Mouse (Mus musculus) midbrain, embryonic 11.5 days (tissue): ENCODE measurements around the gene Snph. TPM values are rescaled to one million over a fixed set of nuclear protein-coding genes. Genes with fewer than 3 reads are reported as not detected.
A peak's percentile ranks its signal among the peaks of the same experiment; 100 is the strongest.

Source experiments
- ATAC-seq: fragments of 200-750 bp; cut with Nextera tagmentation; 2 replicates; pipeline ENCODE4 v1.8.0; 2017; ENCODE audit warnings: moderate TSS enrichment, moderate library complexity; ENCODE audit not compliant: low FRiP score
- DNase-seq: peaks from one replicate; pipeline ENCODE4 v3.0.0; 2015; ENCODE audit warnings: low spot score; ENCODE audit errors: missing footprints
- H3K27ac ChIP-seq: fragments of 300-500 bp; sonication (generic); 2 replicates; pipeline ENCODE4 v1.5.1; 2014; ENCODE audit warnings: low read depth, low read length
- H3K27me3 ChIP-seq: fragments of 300-500 bp; sonication (generic); 2 replicates; pipeline ENCODE4 v1.6.1; 2014; ENCODE audit warnings: mild to moderate bottlenecking, low read length, moderate library complexity, mixed read lengths; ENCODE audit not compliant: control insufficient read depth, insufficient read depth
- H3K36me3 ChIP-seq: fragments of 300-500 bp; sonication (generic); 2 replicates; pipeline ENCODE4 v1.6.1; 2014; ENCODE audit warnings: mild to moderate bottlenecking, low read length, moderate library complexity, mixed read lengths; ENCODE audit not compliant: control insufficient read depth, insufficient read depth
- H3K4me1 ChIP-seq: fragments of 300-500 bp; sonication (generic); 2 replicates; pipeline ENCODE4 v1.6.1; 2014; ENCODE audit warnings: low read length; ENCODE audit not compliant: control insufficient read depth, insufficient read depth
- H3K4me2 ChIP-seq: fragments of 300-500 bp; sonication (generic); 2 replicates; pipeline ENCODE4 v1.6.1; 2014; ENCODE audit warnings: mild to moderate bottlenecking, moderate library complexity
- H3K4me3 ChIP-seq: fragments of 300-500 bp; sonication (generic); 2 replicates; pipeline ENCODE4 v1.5.1; 2014; ENCODE audit warnings: low read depth, low read length
- H3K9ac ChIP-seq: fragments of 300-500 bp; sonication (generic); 2 replicates; pipeline ENCODE4 v1.6.1; 2014; ENCODE audit warnings: low read length
- H3K9me3 ChIP-seq: fragments of 300-500 bp; sonication (generic); 2 replicates; pipeline ENCODE4 v1.6.1; 2016; ENCODE audit warnings: low read length; ENCODE audit not compliant: control insufficient read depth
- WGBS: fragments of 180-500 bp; shearing (Covaris S2); extraction: QIAGEN DNeasy Blood & Tissue Kit; methylation state at CpG from one replicate; pipeline ENCODE4 v1.1.7; 2014; 5-methylcytosine and 5-hydroxymethylcytosine counted together
- polyA plus RNA-seq: library from polyadenylated mRNA; unstranded; fragments of >200 nt; fragmentation: Nextera tagmentation; extraction: Ambion mirVana; gene quantifications from 2 replicates; pipeline ENCODE4 v1.2.1, GENCODE M21; 2014

The Snph gene
- 1.9 and 2.5 TPM in 2 replicates for polyA plus RNA-seq

- peak within 1 kb of the TSS; percentile 90 for H3K4me2 ChIP-seq
- peak within 1 kb of the TSS; percentile 20; the same call in 1 of the 2 replicates for H3K27ac ChIP-seq
- H3K4me1 ChIP-seq = peaks cover 4% of the 10 kb centered on the region; the same call in 1 of the 2 replicates
- no peaks in the 10 kb centered on the region for H3K36me3 ChIP-seq
- DNase-seq (peak; percentile 95), ATAC-seq (peak; percentile 89)
- H3K27me3 ChIP-seq = peaks cover 7% of the 10 kb centered on the region
- WGBS = under 1% methylated on average over 43 of the region's 47 CpGs
- H3K4me3 ChIP-seq = peak within 1 kb of the TSS; percentile 70
- H3K9me3 ChIP-seq = no peaks in the 10 kb centered on the region
- H3K9ac ChIP-seq = peak within 1 kb of the TSS; percentile 77
Observed at GRCm38 (mm10) chr2:151632159-151632814, at the start of gene Snph. Gene Snph, minus strand, starts transcription at chr2:151632593.

- H3K27me3 ChIP-seq = no peaks in the 10 kb centered on the region
- no peak overlapping the region for H3K4me2 ChIP-seq
- WGBS = 67% methylated on average over 2 of the region's 2 CpGs
- H3K4me3 ChIP-seq = no peak overlapping the region
- DNase-seq (no peak), ATAC-seq (no peak)
- H3K9ac ChIP-seq = no peak overlapping the region
- H3K9me3 ChIP-seq = no peaks in the 10 kb centered on the region
- H3K4me1 ChIP-seq = no peaks in the 10 kb centered on the region
- no peaks in the 10 kb centered on the region for H3K36me3 ChIP-seq
- no peak overlapping the region for H3K27ac ChIP-seq
Observed at GRCm38 (mm10) chr2:151676234-151676633, 43.8 kb upstream of the Snph start.

- 71% methylated on average over 1 of the region's 1 CpGs for WGBS
- H3K27me3 ChIP-seq = no peaks in the 10 kb centered on the region; the same call in 1 of the 2 replicates
- H3K4me3 ChIP-seq = no peak overlapping the region
- H3K36me3 ChIP-seq = no peaks in the 10 kb centered on the region
- no peaks in the 10 kb centered on the region for H3K9me3 ChIP-seq
- ATAC-seq = no peak
- H3K27ac ChIP-seq = no peak overlapping the region
- 0 out of 2 replicates have a peak, but pooled peaks cover 2% of the 10 kb centered on the region for H3K4me1 ChIP-seq
- no peak overlapping the region for H3K4me2 ChIP-seq
- no peak overlapping the region for H3K9ac ChIP-seq
- no peak for DNase-seq
Observed at GRCm38 (mm10) chr2:151670968-151671329, 38.6 kb upstream of the Snph start.

- Histone ChIP-seq H3K27ac (no peak overlapping the region), H3K36me3 (no peaks in the 10 kb centered on the region), H3K4me3 (no peak overlapping the region), H3K27me3 (no peaks in the 10 kb centered on the region; the same call in 1 of the 2 replicates), H3K9ac (no peak overlapping the region), H3K4me2 (peak overlapping the region; percentile 27; the same call in 1 of the 2 replicates), H3K4me1 (0 out of 2 replicates have a peak, but pooled peaks cover 2% of the 10 kb centered on the region), H3K9me3 (no peaks in the 10 kb centered on the region)
- DNase-seq = peak; percentile 84
- WGBS = 37% methylated on average over 48 of the region's 48 CpGs
- peak; percentile 75 for ATAC-seq
Observed at GRCm38 (mm10) chr2:151670026-151670967, 37.9 kb upstream of the Snph start.

- Histone ChIP-seq H3K4me2 (no peak within 1 kb of the TSS), H3K9me3 (no peaks in the 10 kb centered on the region), H3K36me3 (no peaks in the 10 kb centered on the region), H3K27me3 (no peaks in the 10 kb centered on the region; the same call in 1 of the 2 replicates), H3K4me3 (no peak within 1 kb of the TSS), H3K4me1 (0 out of 2 replicates have a peak, but pooled peaks cover 2% of the 10 kb centered on the region), H3K27ac (no peak within 1 kb of the TSS), H3K9ac (no peak within 1 kb of the TSS)
- DNase-seq (no peak), ATAC-seq (no peak)
- WGBS = 73% methylated on average over 3 of the region's 3 CpGs
Observed at GRCm38 (mm10) chr2:151668433-151668832, 36.0 kb upstream of the Snph start, which contains the start of gene Rad21l. Gene Rad21l, minus strand, starts transcription at chr2:151668533.

- no peak for ATAC-seq
- 69% methylated on average over 1 of the region's 1 CpGs for WGBS
- no peaks in the 10 kb centered on the region for H3K36me3 ChIP-seq
- no peak overlapping the region for H3K4me2 ChIP-seq
- H3K4me1 ChIP-seq = no peaks in the 10 kb centered on the region
- no peaks in the 10 kb centered on the region for H3K9me3 ChIP-seq
- H3K27ac ChIP-seq = no peak overlapping the region
- no peak overlapping the region for H3K9ac ChIP-seq
- no peak overlapping the region for H3K4me3 ChIP-seq
- no peaks in the 10 kb centered on the region for H3K27me3 ChIP-seq
- no peak for DNase-seq
Observed at GRCm38 (mm10) chr2:151652053-151652452, 19.7 kb upstream of the Snph start.

- 56% methylated on average over 2 of the region's 2 CpGs for WGBS
- Histone ChIP-seq H3K4me2 (no peak overlapping the region), H3K9ac (no peak overlapping the region), H3K9me3 (no peaks in the 10 kb centered on the region), H3K36me3 (no peaks in the 10 kb centered on the region), H3K4me3 (no peak overlapping the region), H3K4me1 (peaks cover 4% of the 10 kb centered on the region; the same call in 1 of the 2 replicates), H3K27me3 (peaks cover 6% of the 10 kb centered on the region), H3K27ac (no peak overlapping the region)
- no peak for DNase-seq
- no peak for ATAC-seq
Observed at GRCm38 (mm10) chr2:151636015-151636402, 3.6 kb upstream of the Snph start.

GRCm38 (mm10) chr2:151635362-151636014 lies 3.1 kb upstream of the Snph start:
- ATAC-seq = no peak
- no peak overlapping the region for H3K27ac ChIP-seq

More at GRCm38 (mm10) chr2:151635362-151636014, 3.1 kb upstream of the Snph start:
- Histone ChIP-seq H3K4me1 (peaks cover 4% of the 10 kb centered on the region; the same call in 1 of the 2 replicates), H3K36me3 (no peaks in the 10 kb centered on the region), H3K4me2 (no peak overlapping the region), H3K27me3 (peaks cover 7% of the 10 kb centered on the region), H3K4me3 (no peak overlapping the region), H3K9ac (no peak overlapping the region), H3K9me3 (no peaks in the 10 kb centered on the region)
- no peak for DNase-seq
- WGBS = 73% methylated on average over 9 of the region's 9 CpGs
